Mouse (Mus musculus): ENCODE data around the gene Ppp1r1c.

- TF ChIP-seq CTCF (IDR thresholded peaks at IDR 0.05; ENCODE audit: low read depth) (no peak), EP300 (optimal IDR thresholded peaks at IDR 0.05) (no peak)
These were observed 131.9 kb downstream of the Ppp1r1c start for GRCm38 (mm10) chr2:79839513-79839912.
